Mouse (Mus musculus): ENCODE data around the gene Pigv. TPM values are rescaled to one million over a fixed set of nuclear protein-coding genes. Genes with fewer than 3 reads are reported as not detected.
"Not testable (repeated sequence)": the region's sequence is repeated elsewhere in the genome, so short reads cannot be mapped to it uniquely, and the experiment has no call there.

Gene Pigv
- total RNA-seq, 2 experiments from 2014 or later: 17.7 to 20.8 TPM

- DNase-seq: peak in 1 of 2 experiments; percentile 51
Measured at GRCm38 (mm10) chr4:133672845-133673647, 599 bp upstream of the Pigv start.

DNA sequence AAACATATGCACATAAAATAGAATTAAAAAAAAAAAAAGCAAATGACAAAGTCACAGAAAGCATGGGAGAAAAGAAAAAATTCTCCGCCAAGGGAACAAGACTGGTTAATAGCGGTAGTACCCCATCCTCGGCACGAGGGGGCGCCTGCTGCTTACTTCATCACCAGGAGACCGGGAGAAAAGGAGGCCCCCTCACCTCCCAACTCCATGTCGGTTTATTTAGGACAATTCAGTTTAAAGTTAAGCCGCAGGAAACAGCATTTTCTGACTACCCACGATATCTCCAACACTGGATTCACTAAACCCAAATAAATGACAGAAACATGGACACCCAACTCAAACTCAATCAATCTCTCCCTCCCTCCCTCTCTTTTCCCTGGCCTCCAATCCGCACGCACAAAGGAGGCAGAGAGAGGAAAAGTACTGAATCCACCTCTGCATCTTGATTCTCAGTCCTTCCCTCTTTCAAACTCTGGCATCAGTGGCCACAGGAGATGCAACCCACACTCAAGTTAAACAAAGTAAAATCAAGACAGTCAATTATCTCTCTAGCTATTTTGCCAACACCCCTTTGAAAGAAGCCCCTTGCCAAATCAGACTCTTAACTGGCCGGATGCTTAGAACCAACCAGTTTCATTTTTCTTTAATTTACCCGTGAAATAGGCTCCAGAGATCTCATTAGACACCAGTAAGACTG is 1.1 kb downstream of the Pigv start:
- peak; percentile 83 to 89 for DNase-seq

DNA sequence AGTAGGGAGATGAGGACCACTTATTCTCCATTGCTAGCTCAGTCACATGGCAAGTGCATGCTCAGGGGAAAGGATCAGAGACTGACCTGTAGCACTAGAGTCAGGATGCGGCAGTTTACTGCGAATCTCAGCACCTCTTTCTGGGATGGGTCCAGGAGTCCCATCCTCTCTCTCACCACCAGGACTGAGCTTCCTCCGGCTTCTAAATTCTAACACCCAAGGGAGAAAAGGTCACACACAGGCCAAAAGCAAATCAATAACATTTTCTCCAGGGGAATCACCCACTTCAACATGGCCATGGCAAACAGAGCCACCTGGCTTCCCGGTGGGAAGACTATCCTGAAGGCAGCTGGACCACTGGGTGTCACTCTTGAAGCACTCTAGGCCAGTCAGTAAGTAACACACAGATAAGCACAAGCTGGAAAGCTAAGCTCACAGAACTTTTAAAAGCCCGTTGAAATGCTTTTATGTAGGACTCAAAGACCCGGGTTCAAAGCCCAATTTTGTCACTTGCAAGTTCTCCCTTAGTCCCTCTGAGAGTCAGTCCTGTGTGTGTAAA is 2.7 kb downstream of the Pigv start:
- DNase-seq: no peak

DNA sequence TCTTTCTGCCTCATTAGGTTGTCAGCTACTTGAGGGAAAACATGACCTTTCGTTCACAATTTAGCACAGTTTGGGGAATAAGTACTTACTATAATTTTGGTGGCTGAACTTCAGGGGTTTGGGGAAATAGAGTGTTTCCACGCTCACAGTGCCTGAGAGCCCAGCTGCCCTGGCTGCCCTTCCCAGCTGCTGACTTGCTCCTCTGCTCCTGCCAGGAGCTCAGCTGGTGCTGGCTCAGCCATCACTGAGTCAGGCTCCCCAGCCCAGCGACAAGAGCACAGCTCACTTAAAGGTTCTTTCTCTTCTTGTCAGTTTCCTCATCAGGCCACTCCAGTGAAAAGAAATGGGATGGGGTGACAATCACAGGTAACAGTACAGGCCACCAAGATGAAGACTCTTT is 3.9 kb downstream of the Pigv start:
- DNase-seq: peak in 1 of 2 experiments; percentile 37

DNA sequence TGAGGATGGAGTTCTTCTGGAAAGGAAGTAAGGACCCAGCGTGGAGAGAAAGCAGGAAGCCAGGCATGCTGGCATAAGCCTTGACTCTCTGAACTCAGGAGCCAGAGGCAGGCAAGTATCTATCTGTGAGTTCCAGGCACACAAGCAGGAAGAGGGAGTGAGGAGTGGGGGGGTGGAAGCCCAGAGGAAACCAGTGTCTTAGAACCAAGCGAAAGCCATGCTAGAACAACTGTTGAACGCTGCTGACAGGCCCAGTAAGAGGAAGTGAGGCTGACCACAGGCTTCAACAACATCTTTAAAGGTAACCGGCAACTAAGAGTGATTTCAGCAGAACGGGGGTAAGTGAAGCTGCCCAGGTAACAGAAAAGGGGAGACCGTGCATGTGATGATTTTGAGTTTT is 6.2 kb downstream of the Pigv start:
- DNase-seq: no peak

DNA sequence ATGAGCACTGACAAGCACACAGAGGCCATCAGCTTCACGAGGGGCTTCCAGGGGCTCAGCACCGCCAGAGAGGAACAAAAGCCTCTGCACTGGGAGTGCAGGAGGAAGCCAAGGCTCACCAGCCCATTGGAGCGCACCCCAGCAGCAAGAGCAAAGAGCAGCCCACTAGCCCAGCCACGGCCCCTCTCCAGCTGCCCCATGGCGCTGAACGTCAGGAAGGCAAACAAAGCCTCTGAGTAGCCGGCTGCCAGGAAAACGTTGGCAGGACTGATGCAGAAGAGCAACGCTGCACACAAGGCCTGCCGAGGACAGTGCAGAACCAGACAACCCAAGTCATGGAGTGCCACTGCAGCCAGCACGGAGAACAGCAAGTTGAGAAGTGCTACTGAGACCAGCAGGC is 7.3 kb downstream of the Pigv start:
- DNase-seq: no peak

DNA sequence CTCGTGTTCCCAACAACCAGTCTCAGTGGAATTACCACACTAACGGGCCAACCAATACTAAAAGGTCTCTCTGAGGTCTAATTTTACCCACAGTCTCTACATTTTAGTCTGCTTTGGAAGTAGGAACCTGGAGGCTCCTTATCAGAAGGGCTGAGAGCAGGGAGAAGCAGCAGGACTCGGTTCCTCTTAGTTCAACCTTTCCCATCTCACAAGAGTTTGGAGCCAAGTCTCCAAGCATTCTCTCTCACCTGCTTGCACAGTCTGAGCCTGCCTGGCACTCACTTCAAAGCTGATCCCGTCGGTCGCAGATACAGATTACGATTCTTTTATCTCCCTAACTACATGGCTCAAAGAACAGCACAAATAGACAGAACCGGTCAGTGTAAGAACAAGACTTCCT is 9.5 kb downstream of the Pigv start:
- DNase-seq: peak in 1 of 2 experiments; percentile 44

GRCm38 (mm10) chr4:133662421-133662820 is 10.0 kb downstream of the Pigv start:
- no peak for DNase-seq

GRCm38 (mm10) chr4:133660193-133661155 is 12.0 kb downstream of the Pigv start:
- DNase-seq: peak; percentile 80 to 87

DNA sequence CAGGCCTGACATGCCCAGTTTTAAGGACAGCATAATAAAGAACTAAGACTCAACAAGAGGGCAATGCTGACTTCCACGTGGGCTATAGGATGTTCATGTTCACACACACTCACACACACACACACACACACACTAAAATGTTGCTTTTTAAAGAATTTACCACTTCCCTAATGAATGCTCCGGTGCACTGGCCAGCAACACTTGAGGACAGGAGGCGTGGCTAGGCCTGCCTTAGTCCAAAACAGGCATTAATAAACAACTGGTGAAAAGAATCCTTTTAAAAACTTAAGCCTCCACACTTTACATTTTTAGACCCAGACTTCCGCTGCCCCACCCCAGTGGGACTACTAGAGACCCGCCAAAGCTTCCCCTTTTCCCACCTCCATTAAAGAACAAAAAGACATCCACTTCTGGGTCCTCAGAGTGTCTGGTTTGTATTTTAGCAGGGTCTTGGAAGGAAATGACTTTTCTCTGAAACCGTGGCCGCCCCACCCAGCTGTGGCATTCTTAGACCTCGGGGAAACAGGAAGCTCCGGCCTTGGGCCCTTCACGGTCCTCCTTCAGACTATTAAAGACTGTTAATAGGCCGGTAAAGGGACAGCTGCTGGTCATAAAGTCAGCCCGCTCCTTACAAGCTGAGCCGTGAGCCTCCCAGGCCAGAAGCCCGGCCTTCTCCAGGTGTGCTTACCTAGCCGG is 12.8 kb downstream of the Pigv start:
- peak; percentile 48 to 71 for DNase-seq

GRCm38 (mm10) chr4:133658729-133659128 is 13.7 kb downstream of the Pigv start:
- no peak for DNase-seq

GRCm38 (mm10) chr4:133657829-133658458 is 14.5 kb downstream of the Pigv start:
- no peak for DNase-seq

DNA sequence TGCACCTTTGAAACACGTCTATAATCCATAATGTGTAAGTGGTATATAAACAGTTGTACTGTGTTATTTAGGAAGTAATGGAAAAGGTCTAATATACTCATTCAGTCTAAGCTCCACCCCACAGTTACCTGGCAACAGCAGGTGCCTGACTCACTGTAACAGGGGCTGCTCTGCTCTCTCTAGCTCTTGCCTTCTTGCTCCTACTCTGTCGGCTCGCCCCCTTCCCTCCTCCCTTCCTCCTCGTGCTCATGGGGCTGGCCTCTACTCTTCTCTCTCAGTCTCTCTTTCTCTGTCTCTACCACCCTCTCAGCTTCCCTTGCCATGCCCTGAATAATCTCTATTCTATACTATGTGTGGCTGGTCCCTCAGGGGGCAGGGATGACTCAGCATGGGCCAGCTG is 15.4 kb downstream of the Pigv start:
- no peak for DNase-seq

- no peak for DNase-seq
Measured at GRCm38 (mm10) chr4:133656294-133656693, 16.2 kb downstream of the Pigv start.

DNA sequence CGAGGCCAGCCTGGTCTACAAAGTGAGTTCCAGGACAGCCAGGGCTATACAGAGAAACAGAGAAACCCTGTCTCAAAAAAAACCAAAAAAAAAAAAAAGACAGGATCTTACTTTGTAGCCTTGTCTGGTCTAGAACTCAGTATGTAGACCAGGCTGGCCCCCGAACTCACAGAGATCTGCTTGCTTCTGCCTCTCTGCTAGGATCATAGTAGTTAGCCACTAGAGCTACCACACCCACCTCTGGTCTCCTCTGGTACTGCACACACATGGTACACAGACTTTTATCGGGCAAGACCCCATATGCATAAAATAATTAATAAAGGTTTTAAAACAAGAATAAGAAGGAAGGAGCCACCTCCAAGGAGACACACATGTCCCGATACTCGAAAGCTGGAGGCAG is 18.4 kb downstream of the Pigv start:
- DNase-seq: not testable (repeated sequence)

GRCm38 (mm10) chr4:133652746-133653145 is 19.7 kb downstream of the Pigv start:
- DNase-seq: no peak

DNA sequence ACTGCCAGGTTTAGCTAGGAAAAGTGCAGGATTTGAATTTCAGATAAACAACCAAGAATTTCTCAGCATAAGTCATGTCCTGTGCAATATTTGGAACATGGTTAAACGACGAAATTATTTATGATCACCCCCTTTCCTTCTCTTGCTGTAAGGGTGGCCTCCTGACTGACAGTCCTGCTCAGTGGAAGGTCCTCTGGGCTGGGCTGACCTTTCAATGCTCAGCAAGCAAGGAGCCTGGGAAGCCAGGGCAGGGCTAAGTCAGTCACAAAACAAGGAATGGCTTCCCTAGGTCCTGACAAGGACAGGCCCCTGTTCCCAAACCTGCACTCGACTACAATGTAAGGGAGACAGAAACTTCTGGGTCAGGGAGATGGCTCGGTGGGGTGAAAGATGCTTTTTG is 20.5 kb downstream of the Pigv start:
- no peak for DNase-seq

DNA sequence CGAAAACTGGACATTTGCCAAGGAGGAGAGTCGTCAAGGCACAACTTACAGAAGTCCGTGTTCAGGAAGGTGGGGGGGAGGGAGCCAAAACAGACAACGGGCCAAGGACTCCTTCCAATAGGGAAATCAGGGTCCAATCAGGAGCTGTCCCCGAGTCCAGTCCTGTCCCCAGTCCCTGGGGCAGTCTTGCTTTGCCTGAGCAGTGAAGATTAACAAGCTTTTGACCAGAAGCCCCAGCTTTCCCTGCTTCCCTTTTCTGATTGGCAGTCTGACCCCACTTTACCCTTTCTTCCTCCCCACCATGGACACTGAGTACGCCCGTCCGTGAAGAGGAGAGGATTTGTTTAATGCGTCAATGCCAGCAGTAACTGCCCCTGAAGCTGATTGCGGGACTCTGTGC is 21.0 kb downstream of the Pigv start:
- DNase-seq: no peak

DNA sequence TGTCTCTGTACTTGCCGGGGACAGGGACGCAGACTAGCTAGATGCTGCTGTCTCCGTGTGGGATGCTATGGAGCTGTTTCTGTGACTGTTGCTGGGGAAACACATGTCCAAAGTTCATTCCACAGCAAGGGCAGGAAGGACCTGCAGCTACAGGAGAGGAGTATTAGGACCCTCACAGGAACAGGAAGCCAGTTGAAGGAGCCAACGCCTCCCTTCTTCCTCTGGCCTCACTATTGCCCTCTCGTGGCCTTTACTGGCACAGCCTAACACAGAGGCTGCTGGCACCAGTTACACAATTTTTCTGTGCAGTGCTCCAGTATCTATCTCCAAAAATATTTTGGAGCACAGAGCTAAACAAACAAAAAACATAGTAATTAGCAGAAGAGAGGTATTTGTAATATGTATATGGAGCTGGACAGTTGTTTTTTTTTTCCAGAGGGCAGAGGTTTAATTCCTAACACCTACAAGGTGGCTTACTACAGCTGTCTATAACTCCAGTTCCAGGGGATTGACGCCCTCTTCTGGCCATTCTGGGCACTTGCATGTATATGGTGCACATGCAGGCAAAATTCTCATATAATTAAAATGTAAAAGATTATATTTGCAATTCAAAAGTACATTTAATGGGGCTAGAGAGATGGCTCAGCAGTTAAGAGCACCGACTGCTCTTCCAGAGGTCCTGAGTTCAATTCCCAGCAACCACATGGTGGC is 22.3 kb downstream of the Pigv start, which contains the start of gene Zdhhc18:
Gene Zdhhc18, minus strand, starts transcription at position 166 of the 711 bp plus-strand sequence.
- peak; percentile 83 to 85 for DNase-seq

DNA sequence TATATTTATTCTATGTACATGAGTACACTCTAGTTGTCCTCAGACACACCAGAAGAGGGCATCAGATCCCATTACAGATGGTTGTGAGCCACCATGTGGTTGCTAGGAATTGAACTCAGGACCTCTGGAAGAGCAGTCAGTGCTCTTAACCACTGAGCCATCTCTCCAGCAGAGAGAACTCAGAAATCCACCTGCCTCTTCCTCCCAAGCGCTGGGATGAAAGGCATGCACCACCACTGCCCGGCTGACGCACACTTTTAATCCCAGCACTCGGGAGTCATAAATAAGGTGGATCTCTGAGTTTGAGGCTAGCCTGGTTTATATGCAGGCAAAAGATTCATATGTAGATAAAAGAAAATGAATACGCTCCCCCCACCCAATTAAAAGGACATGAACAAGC is 23.0 kb downstream of the Pigv start:
- not testable (repeated sequence) for DNase-seq

All from adrenal gland, postnatal 36 days (tissue).